Comparison of ENCODE assay signal across 10 mouse cellular contexts in the genomic region with DNA sequence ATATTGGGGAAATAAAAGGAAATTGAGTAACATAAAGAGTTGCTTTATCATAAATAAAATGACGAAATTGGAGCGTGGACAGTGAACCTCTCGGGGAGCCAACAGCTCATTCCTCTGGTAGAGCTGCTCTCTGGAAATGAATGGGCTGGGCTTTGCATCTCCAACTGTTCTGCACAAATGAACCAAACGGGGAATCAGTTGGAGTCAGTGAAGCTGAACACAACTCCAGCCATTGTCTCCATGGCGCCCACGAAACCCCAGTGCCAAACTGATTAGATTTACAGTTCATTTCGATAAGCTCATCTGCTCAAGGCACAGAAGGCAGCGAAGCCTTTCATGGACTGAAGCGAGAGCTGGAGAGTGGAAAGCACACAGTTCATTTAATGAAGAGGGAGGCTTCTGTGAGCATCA. TPM values are rescaled to one million over a fixed set of nuclear protein-coding genes. Genes with fewer than 3 reads are reported as not detected.
DNase-seq lines count a peak whose midpoint lies in the region; ATAC-seq and TF ChIP-seq lines count a peak whose summit lies in the region.
"Had no signal": no experiment of that assay in that cellular context is flagged by ENCODE, and none has a peak within 500 bp of the region (broad histone marks: within the 10 kb centered on the region; RNA-seq: fewer than 3 reads in every experiment).

No protein-coding gene starts in this region.

- ATAC-seq in hindbrain, embryonic 15.5 days (ENCODE audit: low FRiP score, low read depth), result peak; percentile 69; the same call in 1 of the 2 replicates
- ATAC-seq in midbrain, embryonic 12.5 days (ENCODE audit: low FRiP score, low read depth), result no peak

- WGBS in hindbrain, embryonic 15.5 days, result 18% methylated on average over 9 of the region's 9 CpGs
- 24% methylated on average over 9 of the region's 9 CpGs for WGBS in midbrain, embryonic 12.5 days

- H3K4me3 ChIP-seq in hindbrain, embryonic 15.5 days, result peak overlapping the region; percentile 3; the same call in 1 of the 2 replicates
- H3K4me3 ChIP-seq in midbrain, embryonic 12.5 days, result no peak overlapping the region
- H3K4me3 ChIP-seq: liver, embryonic 15.5 days had no signal

- peak overlapping the region; percentile 42 for H3K4me2 ChIP-seq in hindbrain, embryonic 15.5 days
- peak overlapping the region; percentile 44 for H3K4me2 ChIP-seq in midbrain, embryonic 12.5 days (replicated peaks)
- H3K4me2 ChIP-seq: liver, embryonic 15.5 days had no signal

- TF ChIP-seq CTCF in brain, embryonic 14.5 days (IDR thresholded peaks at IDR 0.05; ENCODE audit: borderline replicate concordance, extremely low read depth, insufficient read depth, insufficient read length), result no peak

- H3K27me3 ChIP-seq in hindbrain, embryonic 15.5 days, result no peaks in the 10 kb centered on the region
- peaks cover 3% of the 10 kb centered on the region; the same call in 1 of the 2 replicates for H3K27me3 ChIP-seq in midbrain, embryonic 12.5 days
- H3K27me3 ChIP-seq: liver, embryonic 15.5 days had no signal

- H3K36me3 ChIP-seq in hindbrain, embryonic 15.5 days, result no peaks in the 10 kb centered on the region
- no peaks in the 10 kb centered on the region for H3K36me3 ChIP-seq in midbrain, embryonic 12.5 days
- H3K36me3 ChIP-seq: liver, embryonic 15.5 days had no signal

- H3K27ac ChIP-seq in hindbrain, embryonic 15.5 days (replicated peaks), result peak overlapping the region; percentile 72
- H3K27ac ChIP-seq in midbrain, embryonic 12.5 days (replicated peaks), result 0 out of 2 replicates have a peak overlapping the region, but pooled peaks have one; percentile 0
- H3K27ac ChIP-seq: liver, embryonic 15.5 days had no signal

- no peak for TF ChIP-seq POLR2A in brain, embryonic 14.5 days (IDR thresholded peaks at IDR 0.05; ENCODE audit: borderline replicate concordance, extremely low read depth, insufficient read depth, insufficient read length, poor library complexity, severe bottlenecking)

- peaks cover 15% of the 10 kb centered on the region for H3K4me1 ChIP-seq in hindbrain, embryonic 15.5 days (replicated peaks)
- peaks cover 16% of the 10 kb centered on the region for H3K4me1 ChIP-seq in midbrain, embryonic 12.5 days
- H3K4me1 ChIP-seq: liver, embryonic 15.5 days had no signal

- no peaks in the 10 kb centered on the region for H3K9me3 ChIP-seq in hindbrain, embryonic 15.5 days
- H3K9me3 ChIP-seq in midbrain, embryonic 12.5 days, result no peaks in the 10 kb centered on the region
- H3K9me3 ChIP-seq: liver, embryonic 15.5 days had no signal

- no peak overlapping the region for H3K9ac ChIP-seq in hindbrain, embryonic 15.5 days
- no peak overlapping the region for H3K9ac ChIP-seq in midbrain, embryonic 12.5 days (replicated peaks)
- H3K9ac ChIP-seq: liver, embryonic 15.5 days had no signal

- DNase-seq in embryo, embryonic 10 days (ENCODE audit: low spot score), result peak; percentile 44
- no peak for DNase-seq in embryo, embryonic 9.5 days (ENCODE audit: extremely low spot score)
- DNase-seq in brain, embryonic 14.5 days (ENCODE audit: low read depth), result peak; percentile 78
- no peak for DNase-seq in gastrocnemius, postnatal 4 days (ENCODE audit: low spot score in 2 of 2)
- DNase-seq in cerebellum, adult 11-12 months, result no peak
- no peak for DNase-seq in spleen, adult 18-20 months
- DNase-seq: cerebellum, adult 2 months had no signal

RNA-seq across cellular contexts. Expression of a gene that starts 29.8 kb away (rescaled TPM):
- polyA plus RNA-seq in brain, embryonic 14.5 days (2012; rRNA removed), result 30.7 and 36.8 TPM in 2 replicates
- polyA plus RNA-seq in hindbrain, embryonic 15.5 days (2015; fragmentation: Nextera tagmentation; extraction: Ambion mirVana), result 26.8 and 27.1 TPM in 2 replicates
- 23.2 and 26.5 TPM in 2 replicates for polyA plus RNA-seq in midbrain, embryonic 12.5 days (2016; fragmentation: Nextera tagmentation; extraction: Ambion mirVana)
- 10 to 100 TPM; 73.4 to 76.6 TPM for total RNA-seq in gastrocnemius, postnatal 4 days (2021)

Comparison
In these comparisons a context has a peak if more than half of its experiments do, and no peak if none do; other contexts are left out.
1. DNase-seq: peak in embryo, embryonic 10 days (single experiment) and brain, embryonic 14.5 days (single experiment); none in embryo, embryonic 9.5 days (single experiment), gastrocnemius, postnatal 4 days (0 of 2), cerebellum, adult 11-12 months (single experiment) and spleen, adult 18-20 months (0 of 2).